Mouse (Mus musculus): ENCODE data around the gene Ctso.

DNA sequence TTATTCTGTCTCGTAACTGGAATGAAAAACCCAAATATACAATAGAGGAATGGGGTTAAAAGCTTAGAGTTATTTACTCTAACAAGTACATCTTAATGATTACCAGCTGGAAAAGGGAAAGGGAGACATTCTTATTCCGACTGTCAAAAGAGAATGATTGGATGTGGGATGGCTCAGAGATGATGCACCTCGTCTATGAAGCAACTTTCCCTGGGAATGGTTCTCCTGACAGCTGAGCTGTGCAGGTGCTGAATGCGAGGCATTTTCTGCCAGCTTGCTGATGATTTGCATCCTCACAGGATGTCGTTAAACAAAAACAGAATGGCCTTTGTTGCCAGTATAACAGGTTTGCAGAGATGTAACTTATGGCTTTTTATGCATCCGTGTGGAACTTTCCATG, 43.3 kb upstream of the Ctso start:
- TF ChIP-seq MAX (IDR thresholded peaks at IDR 0.05; ENCODE audit: low read depth) (no peak), POLR2A (IDR thresholded peaks at IDR 0.05; ENCODE audit: insufficient read length, low read depth) (no peak), SRF (IDR thresholded peaks at IDR 0.05; ENCODE audit: control insufficient read depth, insufficient read length, low read depth) (no peak), USF1 (IDR thresholded peaks at IDR 0.05; ENCODE audit: low read depth) (no peak)

Measured in myocyte (in vitro differentiated cells).